Mouse (Mus musculus): ENCODE data around the gene Plcl1. TPM values are rescaled to one million over a fixed set of nuclear protein-coding genes. Genes with fewer than 3 reads are reported as not detected.

Gene Plcl1
- polyA plus RNA-seq, 1 experiment: 1.00 TPM

GRCm38 (mm10) chr1:55429051-55429450 is 23.3 kb downstream of the Plcl1 start:
- peak overlapping the region; percentile 39 for H3K4me2 ChIP-seq (ENCODE audit: low read depth)
- H3K79me2 ChIP-seq (ENCODE audit: control insufficient read depth, insufficient read depth): no peaks in the 10 kb centered on the region
- TF ChIP-seq POLR2AphosphoS2 (IDR thresholded peaks at IDR 0.05; ENCODE audit: insufficient read length, low read depth) (no peak), TCF3 (IDR thresholded peaks at IDR 0.05; ENCODE audit: insufficient read length, low read depth) (no peak), E2F4 (IDR thresholded peaks at IDR 0.05; ENCODE audit: insufficient read depth) (no peak), MYOG (IDR thresholded peaks at IDR 0.05; ENCODE audit: control insufficient read depth in 1 of 3, insufficient read depth in 1 of 3, insufficient read length in 2 of 3, low read depth in 2 of 3) (no peak), TCF12 (IDR thresholded peaks at IDR 0.05; ENCODE audit: insufficient read depth, poor library complexity, severe bottlenecking) (no peak), POLR2A (IDR thresholded peaks at IDR 0.05; ENCODE audit: insufficient read length, low read depth) (no peak)
- no peaks in the 10 kb centered on the region for H3K27me3 ChIP-seq (ENCODE audit: control insufficient read depth, insufficient read depth, insufficient read length)
- no peaks in the 10 kb centered on the region for H3K36me3 ChIP-seq (ENCODE audit: control insufficient read depth, insufficient read depth)
- no peak overlapping the region for H3ac ChIP-seq (ENCODE audit: control insufficient read depth, insufficient read length)
- H3K4me3 ChIP-seq: no peak overlapping the region

- H3K4me3 ChIP-seq: no peak overlapping the region
- no peak overlapping the region for H3K4me2 ChIP-seq (ENCODE audit: low read depth)
- TF ChIP-seq MAX (IDR thresholded peaks at IDR 0.05; ENCODE audit: low read depth) (no peak), MYOG (IDR thresholded peaks at IDR 0.05; ENCODE audit: control insufficient read depth in 1 of 3, insufficient read depth in 1 of 3, insufficient read length in 2 of 3, low read depth in 2 of 3) (no peak), POLR2AphosphoS2 (IDR thresholded peaks at IDR 0.05; ENCODE audit: insufficient read length, low read depth) (no peak), CEBPB (IDR thresholded peaks at IDR 0.05; ENCODE audit: insufficient read depth, poor library complexity, severe bottlenecking) (no peak), TCF3 (IDR thresholded peaks at IDR 0.05; ENCODE audit: insufficient read length, low read depth) (no peak)
- no peaks in the 10 kb centered on the region for H3K27me3 ChIP-seq (ENCODE audit: control insufficient read depth, insufficient read depth, insufficient read length)
- H3K79me2 ChIP-seq (ENCODE audit: control insufficient read depth, insufficient read depth): no peaks in the 10 kb centered on the region
- no peaks in the 10 kb centered on the region for H3K36me3 ChIP-seq (ENCODE audit: control insufficient read depth, insufficient read depth)
- no peak overlapping the region for H3ac ChIP-seq (ENCODE audit: control insufficient read depth, insufficient read length)
These were observed 24.0 kb downstream of the Plcl1 start for GRCm38 (mm10) chr1:55429708-55430107.

- TF ChIP-seq MYOD1 (IDR thresholded peaks at IDR 0.05; ENCODE audit: control insufficient read depth in 1 of 3, insufficient read length in 2 of 3, low read depth in 2 of 3) (no peak), POLR2AphosphoS2 (IDR thresholded peaks at IDR 0.05; ENCODE audit: insufficient read length, low read depth) (no peak), MYOG (IDR thresholded peaks at IDR 0.05; ENCODE audit: control insufficient read depth in 1 of 3, insufficient read depth in 1 of 3, insufficient read length in 2 of 3, low read depth in 2 of 3) (no peak), USF1 (IDR thresholded peaks at IDR 0.05; ENCODE audit: low read depth) (no peak), CEBPB (IDR thresholded peaks at IDR 0.05; ENCODE audit: insufficient read depth, poor library complexity, severe bottlenecking) (no peak), E2F4 (IDR thresholded peaks at IDR 0.05; ENCODE audit: insufficient read depth) (no peak), SRF (IDR thresholded peaks at IDR 0.05; ENCODE audit: control insufficient read depth, insufficient read length, low read depth) (no peak), TCF12 (IDR thresholded peaks at IDR 0.05; ENCODE audit: insufficient read depth, poor library complexity, severe bottlenecking) (no peak), REST (IDR thresholded peaks at IDR 0.05; ENCODE audit: insufficient read depth, insufficient read length) (no peak), TCF3 (IDR thresholded peaks at IDR 0.05; ENCODE audit: insufficient read length, low read depth) (no peak), MAX (IDR thresholded peaks at IDR 0.05; ENCODE audit: low read depth) (no peak), POLR2A (IDR thresholded peaks at IDR 0.05; ENCODE audit: insufficient read length, low read depth) (no peak)
- Histone ChIP-seq H3ac (ENCODE audit: control insufficient read depth, insufficient read length) (no peak overlapping the region), H3K36me3 (ENCODE audit: control insufficient read depth, insufficient read depth) (no peaks in the 10 kb centered on the region), H3K4me3 (no peak overlapping the region), H3K4me2 (ENCODE audit: low read depth) (peak overlapping the region; percentile 12), H3K79me2 (ENCODE audit: control insufficient read depth, insufficient read depth) (no peaks in the 10 kb centered on the region), H3K27me3 (ENCODE audit: control insufficient read depth, insufficient read depth, insufficient read length) (no peaks in the 10 kb centered on the region)
These were observed 24.9 kb downstream of the Plcl1 start for GRCm38 (mm10) chr1:55430587-55430986.

GRCm38 (mm10) chr1:55436589-55436988 is 30.9 kb downstream of the Plcl1 start:
- no peak overlapping the region for H3ac ChIP-seq (ENCODE audit: control insufficient read depth, insufficient read length)
- H3K4me3 ChIP-seq: no peak overlapping the region
- no peak overlapping the region for H3K4me2 ChIP-seq (ENCODE audit: low read depth)
- TF ChIP-seq POLR2AphosphoS2 (IDR thresholded peaks at IDR 0.05; ENCODE audit: insufficient read length, low read depth) (no peak), TCF12 (IDR thresholded peaks at IDR 0.05; ENCODE audit: insufficient read depth, poor library complexity, severe bottlenecking) (no peak), MYOD1 (IDR thresholded peaks at IDR 0.05; ENCODE audit: control insufficient read depth in 1 of 3, insufficient read length in 2 of 3, low read depth in 2 of 3) (no peak), SRF (IDR thresholded peaks at IDR 0.05; ENCODE audit: control insufficient read depth, insufficient read length, low read depth) (no peak), MYOG (IDR thresholded peaks at IDR 0.05; ENCODE audit: control insufficient read depth in 1 of 3, insufficient read depth in 1 of 3, insufficient read length in 2 of 3, low read depth in 2 of 3) (no peak), MAX (IDR thresholded peaks at IDR 0.05; ENCODE audit: low read depth) (no peak), POLR2A (IDR thresholded peaks at IDR 0.05; ENCODE audit: insufficient read length, low read depth) (no peak), USF1 (IDR thresholded peaks at IDR 0.05; ENCODE audit: low read depth) (no peak), CEBPB (IDR thresholded peaks at IDR 0.05; ENCODE audit: insufficient read depth, poor library complexity, severe bottlenecking) (no peak), REST (IDR thresholded peaks at IDR 0.05; ENCODE audit: insufficient read depth, insufficient read length) (no peak), TCF3 (IDR thresholded peaks at IDR 0.05; ENCODE audit: insufficient read length, low read depth) (no peak), E2F4 (IDR thresholded peaks at IDR 0.05; ENCODE audit: insufficient read depth) (no peak)
- H3K27me3 ChIP-seq (ENCODE audit: control insufficient read depth, insufficient read depth, insufficient read length): no peaks in the 10 kb centered on the region
- H3K36me3 ChIP-seq (ENCODE audit: control insufficient read depth, insufficient read depth): no peaks in the 10 kb centered on the region
- H3K79me2 ChIP-seq (ENCODE audit: control insufficient read depth, insufficient read depth): no peaks in the 10 kb centered on the region

GRCm38 (mm10) chr1:55437095-55437494 is 31.4 kb downstream of the Plcl1 start:
- TF ChIP-seq TCF3 (IDR thresholded peaks at IDR 0.05; ENCODE audit: insufficient read length, low read depth): no peak
- no peak for TF ChIP-seq MYOG (IDR thresholded peaks at IDR 0.05; ENCODE audit: control insufficient read depth in 1 of 3, insufficient read depth in 1 of 3, insufficient read length in 2 of 3, low read depth in 2 of 3)
- Histone ChIP-seq H3K27me3 (ENCODE audit: control insufficient read depth, insufficient read depth, insufficient read length) (no peaks in the 10 kb centered on the region), H3K36me3 (ENCODE audit: control insufficient read depth, insufficient read depth) (no peaks in the 10 kb centered on the region), H3K4me2 (ENCODE audit: low read depth) (no peak overlapping the region), H3K79me2 (ENCODE audit: control insufficient read depth, insufficient read depth) (no peaks in the 10 kb centered on the region), H3ac (ENCODE audit: control insufficient read depth, insufficient read length) (no peak overlapping the region), H3K4me3 (no peak overlapping the region)
